Mouse (Mus musculus) lung, adult 2 months (tissue): ENCODE measurements around the gene Cdc5l. TPM values are rescaled to one million over a fixed set of nuclear protein-coding genes. Genes with fewer than 3 reads are reported as not detected.
"Not testable (repeated sequence)": the region's sequence is repeated elsewhere in the genome, so short reads cannot be mapped to it uniquely, and the experiment has no call there.

ENCODE experiments used
- DNase-seq: peaks from one replicate; pipeline ENCODE4 v3.0.0; 2022
- H3K4me1 ChIP-seq: fragments of 200-500 bp; 2 replicates; pipeline ENCODE4 v1.6.1; 2011; ENCODE audit warnings: low read length; ENCODE audit not compliant: control insufficient read depth, insufficient read depth
- H3K4me3 ChIP-seq: fragments of 200-500 bp; replicated peaks from 2 replicates; pipeline ENCODE3; 2011; ENCODE audit warnings: low read depth, mild to moderate bottlenecking, control low read depth, low read length; ENCODE audit errors: extremely low read depth
- CTCF ChIP-seq: fragments of 200-500 bp; IDR thresholded peaks from 2 replicates; pipeline ENCODE4 v1.5.1; 2011; ENCODE audit warnings: mild to moderate bottlenecking, low read length, control low read depth; ENCODE audit not compliant: insufficient read depth
- POLR2A ChIP-seq: fragments of 200-500 bp; IDR thresholded peaks from 2 replicates; pipeline ENCODE4 v1.6.1; 2011; ENCODE audit warnings: low read depth, mild to moderate bottlenecking, control low read depth, low read length, borderline replicate concordance; ENCODE audit errors: extremely low read depth
- WGBS: fragments of 180-500 bp; shearing (Covaris S2); methylation state at CpG from one replicate; pipeline ENCODE4 v1.1.7; 2018; 5-methylcytosine and 5-hydroxymethylcytosine counted together
- polyA plus RNA-seq: library from polyadenylated mRNA; depleted of rRNA; stranded (reverse); fragments of >200 nt; gene quantifications from 2 replicates; pipeline ENCODE4 v1.2.3, GENCODE M21; 2012

The Cdc5l gene
- polyA plus RNA-seq, 1 experiment, result 7.9 TPM

GRCm38 (mm10) chr17:45447063-45447462 is 13.5 kb upstream of the Cdc5l start:
- Histone ChIP-seq H3K4me1 (no peaks in the 10 kb centered on the region), H3K4me3 (no peak overlapping the region)
- no peak for DNase-seq
- 64% methylated on average over 2 of the region's 2 CpGs for WGBS
- TF ChIP-seq CTCF, result no peak
- TF ChIP-seq POLR2A, result no peak

DNA sequence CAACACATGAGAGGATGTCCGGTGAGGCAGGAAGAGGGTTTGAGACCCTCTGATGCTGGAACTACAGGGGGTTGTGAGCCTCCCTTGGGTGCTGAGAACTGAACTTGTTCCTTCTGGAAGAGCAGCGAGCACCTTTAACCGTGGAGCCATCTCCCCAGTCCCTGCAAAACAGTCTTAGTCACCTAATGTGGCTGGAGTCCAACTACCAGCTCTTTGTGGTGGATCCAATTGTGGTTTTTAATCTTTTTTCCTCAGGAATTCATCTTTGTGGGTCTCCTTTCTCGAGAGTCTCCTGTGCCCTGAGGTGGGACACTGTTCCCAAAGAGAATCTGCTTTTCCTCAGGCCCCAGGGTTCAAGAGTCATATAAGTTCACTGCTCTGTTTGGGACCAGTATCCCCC is 12.4 kb upstream of the Cdc5l start:
- H3K4me3 ChIP-seq, result no peak overlapping the region
- no peaks in the 10 kb centered on the region for H3K4me1 ChIP-seq
- DNase-seq, result no peak
- TF ChIP-seq CTCF (no peak), POLR2A (no peak)
- WGBS, result 82% methylated on average over 4 of the region's 4 CpGs

DNA sequence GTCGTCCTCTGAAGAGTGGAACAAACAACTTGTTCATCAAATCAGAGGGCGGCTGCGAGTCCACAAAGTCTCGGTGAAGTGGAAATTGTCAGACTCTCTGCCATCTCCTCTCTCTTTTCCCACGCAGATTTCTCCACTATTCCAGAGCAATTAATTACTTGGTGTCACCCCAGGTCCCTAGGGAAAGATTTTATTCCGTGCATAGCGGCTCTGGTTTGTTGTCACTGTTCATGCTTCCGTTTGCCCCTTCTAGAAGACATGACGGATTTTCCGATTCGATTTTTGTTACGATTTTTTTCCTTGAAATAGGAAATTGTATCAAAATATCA is 689 bp upstream of the Cdc5l start:
- 5% methylated on average over 12 of the region's 12 CpGs for WGBS
- peak overlapping the region; percentile 96 for H3K4me3 ChIP-seq
- DNase-seq, result no peak
- peaks cover 8% of the 10 kb centered on the region for H3K4me1 ChIP-seq
- TF ChIP-seq POLR2A (no peak), CTCF (no peak)

DNA sequence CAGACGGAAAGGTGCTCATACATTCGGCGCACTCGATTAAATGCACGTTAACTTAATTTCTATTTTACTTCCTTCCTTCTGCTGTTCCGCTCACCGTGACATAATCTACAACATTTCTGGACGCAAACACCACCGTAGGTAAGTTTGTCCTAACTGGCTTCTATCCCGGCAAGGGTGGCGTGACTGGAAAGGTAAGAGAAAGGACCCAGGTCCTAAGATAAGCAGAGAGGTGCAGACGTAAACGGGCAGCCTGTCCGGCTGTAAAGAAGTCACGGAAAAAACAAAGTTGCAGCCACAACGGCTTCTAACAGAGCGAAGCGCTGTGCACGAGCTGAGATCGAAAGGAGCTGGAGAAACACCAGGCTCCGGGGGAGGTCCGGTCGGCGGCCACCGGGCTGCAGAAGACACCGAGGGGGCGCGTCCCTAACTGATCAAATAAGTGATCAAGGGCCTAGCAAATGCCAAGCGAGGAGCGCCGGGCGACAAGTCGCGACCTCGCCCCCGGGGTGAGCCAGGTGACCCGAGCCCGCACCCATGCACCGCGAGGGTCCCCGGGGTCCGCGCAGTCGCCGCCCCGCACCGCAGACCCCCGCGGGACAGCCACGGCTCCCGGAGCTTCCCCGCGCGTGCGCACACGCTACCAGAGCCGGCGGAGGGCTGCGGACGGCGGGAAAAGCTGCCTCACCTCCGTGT is 685 bp downstream of the Cdc5l start:
- under 1% methylated on average over 60 of the region's 62 CpGs for WGBS
- no peak for TF ChIP-seq POLR2A
- TF ChIP-seq CTCF, result no peak

GRCm38 (mm10) chr17:45432007-45432406 is 1.5 kb downstream of the Cdc5l start:
- no peak for DNase-seq
- WGBS, result 64% methylated on average over 3 of the region's 3 CpGs
- no peak for TF ChIP-seq CTCF
- H3K4me3 ChIP-seq, result peak overlapping the region; percentile 11
- peaks cover 8% of the 10 kb centered on the region for H3K4me1 ChIP-seq

More for the DNA sequence above, 685 bp downstream of the Cdc5l start:
- peak overlapping the region; percentile 96 for H3K4me3 ChIP-seq
- H3K4me1 ChIP-seq, result peaks cover 8% of the 10 kb centered on the region
- no peak for DNase-seq

GRCm38 (mm10) chr17:45417387-45417786 is 16.1 kb downstream of the Cdc5l start:
- WGBS, result 84% methylated on average over 2 of the region's 2 CpGs
- H3K4me1 ChIP-seq, result no peaks in the 10 kb centered on the region
- no peak for TF ChIP-seq POLR2A
- no peak for TF ChIP-seq CTCF
- H3K4me3 ChIP-seq, result no peak overlapping the region
- DNase-seq, result no peak

DNA sequence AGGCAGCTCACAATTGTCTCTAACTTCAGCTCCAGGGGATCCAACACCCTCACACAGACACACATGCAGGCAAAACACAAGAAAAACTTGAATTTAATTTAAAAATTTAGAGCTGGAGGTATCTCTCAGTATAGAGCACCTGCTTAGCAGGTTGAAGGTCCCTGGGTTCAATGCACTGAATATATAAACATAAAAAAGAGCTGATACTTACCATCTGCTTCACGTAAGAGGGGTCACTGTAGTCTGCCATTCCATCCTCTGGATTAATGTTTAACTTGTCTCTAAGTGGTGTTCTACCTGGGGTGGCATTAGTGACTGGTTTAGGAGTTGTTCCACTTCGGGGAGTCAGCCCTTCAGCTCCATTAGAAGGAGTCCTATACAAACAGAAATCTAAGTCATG is 21.9 kb downstream of the Cdc5l start:
- 80% methylated on average over 2 of the region's 2 CpGs for WGBS
- DNase-seq, H3K4me3 ChIP-seq, H3K4me1 ChIP-seq: not testable (repeated sequence)

DNA sequence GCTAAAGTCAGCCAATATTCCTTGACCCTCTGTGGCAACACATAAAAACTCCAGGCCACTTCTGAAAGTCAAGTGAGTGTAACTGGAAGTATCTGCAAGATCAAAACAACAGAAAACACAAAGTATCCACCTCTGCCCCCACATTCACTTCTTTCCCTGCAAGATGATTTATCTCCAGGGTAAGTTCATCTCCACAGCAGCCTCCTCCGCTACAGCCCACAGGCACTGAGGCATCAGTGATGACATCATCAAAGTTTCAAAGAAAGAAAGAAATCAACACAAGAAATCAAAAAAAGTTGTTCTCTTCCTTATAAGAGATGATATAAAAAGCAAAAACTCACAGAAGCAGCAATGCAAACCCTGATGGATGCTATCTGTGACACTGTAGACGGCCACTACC is 24.8 kb downstream of the Cdc5l start:
- no peak for TF ChIP-seq CTCF
- no peak for TF ChIP-seq POLR2A
- no peak overlapping the region for H3K4me3 ChIP-seq
- no peaks in the 10 kb centered on the region for H3K4me1 ChIP-seq
- 93% methylated on average over 2 of the region's 2 CpGs for WGBS
- DNase-seq, result no peak

- DNase-seq, result no peak
- Histone ChIP-seq H3K4me3 (no peak overlapping the region), H3K4me1 (peaks cover 3% of the 10 kb centered on the region)
- WGBS, result 94% methylated on average over 10 of the region's 10 CpGs
- no peak for TF ChIP-seq CTCF
- no peak for TF ChIP-seq POLR2A
Measured at GRCm38 (mm10) chr17:45406281-45406680, 27.3 kb downstream of the Cdc5l start.

- Histone ChIP-seq H3K4me1 (peaks cover 3% of the 10 kb centered on the region), H3K4me3 (no peak overlapping the region)
- WGBS, result 2% methylated on average over 3 of the region's 3 CpGs
- TF ChIP-seq POLR2A, result no peak
- peak; percentile 16; the same call in 1 of the 2 replicates for TF ChIP-seq CTCF
- DNase-seq, result no peak
Measured at GRCm38 (mm10) chr17:45403207-45403606, 30.3 kb downstream of the Cdc5l start.
